Mouse (Mus musculus) spleen, postnatal 4 days (tissue): Measurements from ENCODE around the gene Irx4.

Experiments
- DNase-seq, 2 experiments: peaks; one replicate each; pipeline ENCODE4 v3.0.0; 2022; ENCODE audit warnings: low spot score in 2 of 2

Irx4 gene

GRCm38 (mm10) chr13:73270451-73271081 lies 10.3 kb downstream of the Irx4 start:
- no peak for DNase-seq

- no peak for DNase-seq
Measured at GRCm38 (mm10) chr13:73271336-73272242, 11.3 kb downstream of the Irx4 start.

GRCm38 (mm10) chr13:73272794-73273282 lies 12.6 kb downstream of the Irx4 start:
- DNase-seq: no peak

- no peak for DNase-seq
Measured at GRCm38 (mm10) chr13:73273536-73273935, 13.3 kb downstream of the Irx4 start.

GRCm38 (mm10) chr13:73277361-73277760 lies 17.1 kb downstream of the Irx4 start:
- no peak for DNase-seq

GRCm38 (mm10) chr13:73277797-73278196 lies 17.5 kb downstream of the Irx4 start:
- DNase-seq: no peak

GRCm38 (mm10) chr13:73279196-73279595 lies 18.9 kb downstream of the Irx4 start:
- no peak for DNase-seq

GRCm38 (mm10) chr13:73282407-73282806 lies 22.1 kb downstream of the Irx4 start:
- no peak for DNase-seq

- DNase-seq: no peak
Measured at GRCm38 (mm10) chr13:73283534-73283933, 23.3 kb downstream of the Irx4 start.

- DNase-seq: no peak
Measured at GRCm38 (mm10) chr13:73290206-73290605, 29.9 kb downstream of the Irx4 start.

GRCm38 (mm10) chr13:73291102-73291501 lies 30.8 kb downstream of the Irx4 start:
- no peak for DNase-seq

- no peak for DNase-seq
Measured at GRCm38 (mm10) chr13:73298717-73299116, 38.4 kb downstream of the Irx4 start.

GRCm38 (mm10) chr13:73299322-73299721 lies 39.0 kb downstream of the Irx4 start:
- no peak for DNase-seq

- DNase-seq: no peak
Measured at GRCm38 (mm10) chr13:73304729-73305128, 44.5 kb downstream of the Irx4 start.

GRCm38 (mm10) chr13:73305398-73306084 lies 45.3 kb downstream of the Irx4 start:
- no peak for DNase-seq

GRCm38 (mm10) chr13:73306085-73306410 lies 45.8 kb downstream of the Irx4 start:
- no peak for DNase-seq

- no peak for DNase-seq
Measured at GRCm38 (mm10) chr13:73306430-73306829, 46.2 kb downstream of the Irx4 start.

GRCm38 (mm10) chr13:73310183-73310929 lies 50.1 kb downstream of the Irx4 start:
- DNase-seq: peak; percentile 35 to 77
